24 mouse cellular contexts compared by ENCODE assay signal in the genomic region with DNA sequence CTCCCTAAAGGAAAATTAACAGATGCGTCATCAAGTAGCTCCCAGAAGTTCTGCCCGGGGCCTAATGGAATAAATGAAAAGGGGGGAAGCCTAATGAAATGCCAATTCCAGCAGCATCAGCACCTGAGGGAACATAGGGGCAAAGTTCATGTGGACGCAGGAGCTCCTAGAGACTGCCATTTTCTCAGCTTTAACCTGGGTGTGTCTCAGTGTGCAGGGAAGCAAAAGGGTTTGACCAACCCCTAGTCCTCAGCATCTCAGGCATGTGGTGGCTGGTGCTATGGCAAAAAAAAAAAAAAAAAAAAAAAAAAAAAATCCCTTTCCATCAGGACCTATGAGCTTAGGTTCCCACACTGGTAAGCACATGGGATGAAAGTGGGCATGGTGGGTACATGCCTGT.
DNase-seq lines count a peak whose midpoint lies in the region; ATAC-seq and TF ChIP-seq lines count a peak whose summit lies in the region.
"Had no signal": no experiment of that assay in that cellular context is flagged by ENCODE, and none has a peak within 500 bp of the region (broad histone marks: within the 10 kb centered on the region; RNA-seq: fewer than 3 reads in every experiment).

No protein-coding gene starts in this region.

- no peak for TF ChIP-seq CTCF in kidney, adult 2 months (conservative IDR thresholded peaks at IDR 0.05; ENCODE audit: insufficient read depth, insufficient read length, low read depth, low read length)

- H3K4me2 ChIP-seq in forebrain, embryonic 16.5 days (ENCODE audit: low read length), result no peak overlapping the region
- H3K4me2 ChIP-seq in forebrain, embryonic 13.5 days, result no peak overlapping the region
- no peak overlapping the region for H3K4me2 ChIP-seq in intestine, embryonic 15.5 days (replicated peaks)
- H3K4me2 ChIP-seq: heart, embryonic 11.5 days; hindbrain, embryonic 14.5 days had no signal

- H3K4me1 ChIP-seq in forebrain, embryonic 16.5 days (replicated peaks; ENCODE audit: control insufficient read depth, insufficient read depth, low read length), result peaks cover 18% of the 10 kb centered on the region
- H3K4me1 ChIP-seq in forebrain, embryonic 13.5 days, result peaks cover 50% of the 10 kb centered on the region
- H3K4me1 ChIP-seq in kidney, adult 2 months (ENCODE audit: control insufficient read depth, insufficient read depth, low read length), result peaks cover 2% of the 10 kb centered on the region; the same call in 1 of the 2 replicates
- H3K4me1 ChIP-seq in intestine, embryonic 15.5 days (replicated peaks), result 0 out of 2 replicates have a peak, but pooled peaks cover 3% of the 10 kb centered on the region

- H3K27me3 ChIP-seq in forebrain, embryonic 16.5 days (replicated peaks; ENCODE audit: control insufficient read depth, insufficient read depth, low read length), result no peaks in the 10 kb centered on the region
- H3K27me3 ChIP-seq in forebrain, embryonic 13.5 days, result peaks cover 12% of the 10 kb centered on the region; the same call in 1 of the 2 replicates
- H3K27me3 ChIP-seq in kidney, adult 2 months (replicated peaks; ENCODE audit: control insufficient read depth, insufficient read depth, low read length), result no peaks in the 10 kb centered on the region
- no peaks in the 10 kb centered on the region for H3K27me3 ChIP-seq in intestine, embryonic 15.5 days (replicated peaks)
- H3K27me3 ChIP-seq: CH12.LX had no signal

- no peak overlapping the region for H3K27ac ChIP-seq in forebrain, embryonic 16.5 days (ENCODE audit: low read length)
- no peak overlapping the region for H3K27ac ChIP-seq in forebrain, embryonic 13.5 days
- H3K27ac ChIP-seq in kidney, adult 2 months (ENCODE audit: insufficient read depth, low read depth, low read length), result no peak overlapping the region
- no peak overlapping the region for H3K27ac ChIP-seq in intestine, embryonic 15.5 days
- H3K27ac ChIP-seq: forebrain, embryonic 10.5 days; gastrocnemius, adult 2 months; hindbrain, embryonic 14.5 days; hindbrain, postnatal 0 days had no signal

- H3K36me3 ChIP-seq in forebrain, embryonic 16.5 days (ENCODE audit: control insufficient read depth, insufficient read depth), result no peaks in the 10 kb centered on the region
- no peaks in the 10 kb centered on the region for H3K36me3 ChIP-seq in forebrain, embryonic 13.5 days (ENCODE audit: poor library complexity, severe bottlenecking)
- no peaks in the 10 kb centered on the region for H3K36me3 ChIP-seq in kidney, adult 2 months (ENCODE audit: control insufficient read depth, insufficient read depth, low read length)
- H3K36me3 ChIP-seq in intestine, embryonic 15.5 days, result no peaks in the 10 kb centered on the region
- H3K36me3 ChIP-seq: forebrain, embryonic 10.5 days had no signal

- no peaks in the 10 kb centered on the region for H3K9me3 ChIP-seq in forebrain, embryonic 16.5 days (ENCODE audit: control insufficient read depth, low read length)
- no peaks in the 10 kb centered on the region for H3K9me3 ChIP-seq in forebrain, embryonic 13.5 days (replicated peaks)
- H3K9me3 ChIP-seq in intestine, embryonic 15.5 days, result no peaks in the 10 kb centered on the region
- H3K9me3 ChIP-seq: forebrain, embryonic 10.5 days had no signal

- no peak for TF ChIP-seq POLR2A in kidney, adult 2 months (IDR thresholded peaks at IDR 0.05; ENCODE audit: low read depth, low read length)

- WGBS in forebrain, embryonic 16.5 days, result 36% methylated on average over 3 of the region's 3 CpGs
- 48% methylated on average over 3 of the region's 3 CpGs for WGBS in forebrain, embryonic 13.5 days
- WGBS in kidney, adult 2 months, result 62% methylated on average over 3 of the region's 3 CpGs
- 77% methylated on average over 3 of the region's 3 CpGs for WGBS in intestine, embryonic 15.5 days

- H3K4me3 ChIP-seq in forebrain, embryonic 16.5 days (replicated peaks; ENCODE audit: low read length), result no peak overlapping the region
- no peak overlapping the region for H3K4me3 ChIP-seq in forebrain, embryonic 13.5 days
- H3K4me3 ChIP-seq in kidney, adult 2 months (ENCODE audit: insufficient read depth, low read depth, low read length), result no peak overlapping the region
- no peak overlapping the region for H3K4me3 ChIP-seq in intestine, embryonic 15.5 days (replicated peaks)
- H3K4me3 ChIP-seq: forebrain, embryonic 10.5 days; gastrocnemius, adult 2 months had no signal

- DNase-seq in kidney, adult 2 months, result peak; percentile 57
- DNase-seq in kidney, postnatal 10 days, result no peak
- peak; percentile 15 for DNase-seq in ES-CJ7 (ENCODE audit: low read depth, low spot score)
- DNase-seq in cerebellum, postnatal 10 days, result no peak
- DNase-seq: adrenal gland, adult 8-10 months; adrenal gland, postnatal 25 days; B cell, adult 2 months; cerebellum, adult 11-12 months; cerebellum, adult 8-10 months; cerebellum, postnatal 14 days; forebrain, postnatal 0 days; gastrocnemius, adult 2 months; gastrocnemius, postnatal 14 days; heart, adult 11 months had no signal

- peak; percentile 9; the same call in 1 of the 2 replicates for ATAC-seq in forebrain, embryonic 16.5 days
- no peak for ATAC-seq in forebrain, embryonic 13.5 days
- ATAC-seq in intestine, embryonic 15.5 days, result peak; percentile 50; the same call in 1 of the 2 replicates
- ATAC-seq: activated CD4-positive, CD25-positive, alpha-beta regulatory T cell, adult 4 months; forebrain, postnatal 0 days; hindbrain, postnatal 0 days; inflammation-experienced regulatory T-cells, adult 6 months had no signal

- H3K9ac ChIP-seq in forebrain, embryonic 16.5 days (replicated peaks; ENCODE audit: low read depth, low read length), result no peak overlapping the region
- H3K9ac ChIP-seq in forebrain, embryonic 13.5 days, result no peak overlapping the region
- H3K9ac ChIP-seq in intestine, embryonic 15.5 days, result no peak overlapping the region
- H3K9ac ChIP-seq: forebrain, postnatal 0 days; hindbrain, embryonic 14.5 days had no signal

Comparison
In these comparisons a context has a peak if more than half of its experiments do, and no peak if none do; other contexts are left out.
1. DNase-seq: peak in kidney, adult 2 months (single experiment) and ES-CJ7 (single experiment); none in kidney, postnatal 10 days (single experiment) and cerebellum, postnatal 10 days (0 of 2).